In the genomic region with DNA sequence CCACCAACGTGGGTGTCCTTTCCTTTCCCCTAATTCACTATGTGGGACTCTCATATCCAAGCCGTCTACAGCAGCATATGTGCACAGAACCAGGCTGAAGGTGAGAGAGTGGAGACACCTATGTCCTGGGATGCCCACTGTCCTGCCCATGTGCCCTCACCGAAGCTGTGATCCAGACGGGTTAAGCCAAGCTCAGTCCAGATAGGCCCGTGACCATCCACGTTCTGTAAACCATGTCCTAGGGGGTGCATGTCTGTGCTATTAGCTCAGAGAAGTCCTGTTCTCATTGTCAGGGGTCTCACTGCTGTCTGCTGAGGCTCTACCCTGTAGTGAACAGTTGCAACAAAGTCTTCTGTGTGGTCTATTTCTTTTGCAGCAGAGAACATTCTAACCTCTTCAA, we compare ENCODE assay signal across 20 mouse cellular contexts. TPM values are rescaled to one million over a fixed set of nuclear protein-coding genes. Genes with fewer than 3 reads are reported as not detected.
DNase-seq lines count a peak whose midpoint lies in the region; TF ChIP-seq lines count a peak whose summit lies in the region.
"Had no signal": no experiment of that assay in that cellular context is flagged by ENCODE, and none has a peak within 500 bp of the region (broad histone marks: within the 10 kb centered on the region; RNA-seq: fewer than 3 reads in every experiment).

No protein-coding gene starts in this region.

- 85% methylated on average over 6 of the region's 6 CpGs for WGBS in heart, adult 2 months
- 93% methylated on average over 6 of the region's 6 CpGs for WGBS in liver, adult 2 months

- H3K9ac ChIP-seq in heart, adult 2 months (ENCODE audit: low read depth, low read length): no peak overlapping the region
- no peak overlapping the region for H3K9ac ChIP-seq in liver, adult 2 months (ENCODE audit: low read depth, low read length)
- H3K9ac ChIP-seq: embryonic facial prominence, embryonic 12.5 days; forebrain, embryonic 15.5 days; heart, embryonic 12.5 days; hindbrain, embryonic 15.5 days had no signal

- no peak for TF ChIP-seq POLR2A in heart, adult 2 months (IDR thresholded peaks at IDR 0.05; ENCODE audit: insufficient read depth, low read depth, low read length)
- TF ChIP-seq POLR2A in liver, adult 2 months (IDR thresholded peaks at IDR 0.05; ENCODE audit: extremely low read depth, insufficient read depth, low read length): no peak

- TF ChIP-seq CTCF in heart, adult 2 months (IDR thresholded peaks at IDR 0.05): no peak
- no peak for TF ChIP-seq CTCF in liver, adult 2 months (IDR thresholded peaks at IDR 0.05; ENCODE audit: low read depth, low read length)

- H3K79me2 ChIP-seq in heart, adult 2 months (replicated peaks; ENCODE audit: control insufficient read depth, insufficient read depth, low read length): no peaks in the 10 kb centered on the region; the same call in 1 of the 2 replicates
- H3K79me2 ChIP-seq in liver, adult 2 months (ENCODE audit: control insufficient read depth, insufficient read depth, low read length): peaks cover 15% of the 10 kb centered on the region; the same call in 1 of the 2 replicates

- no peak for DNase-seq in heart, adult 2 months
- DNase-seq in heart, postnatal 36 days: no peak
- DNase-seq in liver, adult 2 months (ENCODE audit: extremely low read depth, low read depth, low spot score): no peak
- DNase-seq in liver (no peak), adipocyte (ENCODE audit: low spot score) (no peak)
- DNase-seq in thymus, postnatal 4 days: peak; percentile 1
- DNase-seq in thymus, postnatal 25 days: no peak
- DNase-seq: adrenal gland, adult 8-10 months; cerebellum, postnatal 10 days; embryo, embryonic 11 days had no signal

- peaks cover 20% of the 10 kb centered on the region for H3K4me1 ChIP-seq in heart, adult 2 months (ENCODE audit: control insufficient read depth, insufficient read depth, low read length)
- H3K4me1 ChIP-seq in liver, adult 2 months (ENCODE audit: control insufficient read depth, insufficient read depth, low read length): peaks cover 59% of the 10 kb centered on the region
- H3K4me1 ChIP-seq: embryonic facial prominence, embryonic 12.5 days; forebrain, embryonic 15.5 days; hindbrain, embryonic 15.5 days had no signal

- no peaks in the 10 kb centered on the region for H3K27me3 ChIP-seq in heart, adult 2 months (ENCODE audit: control insufficient read depth, insufficient read depth, low read length)
- H3K27me3 ChIP-seq in liver, adult 2 months (ENCODE audit: control insufficient read depth, insufficient read depth, low read length): no peaks in the 10 kb centered on the region
- H3K27me3 ChIP-seq: embryonic facial prominence, embryonic 12.5 days; forebrain, embryonic 15.5 days; heart, embryonic 12.5 days; hindbrain, embryonic 15.5 days had no signal

- no peak overlapping the region for H3K4me3 ChIP-seq in heart, adult 2 months
- H3K4me3 ChIP-seq in liver, adult 2 months (ENCODE audit: insufficient read depth, low read depth, low read length): no peak overlapping the region
- H3K4me3 ChIP-seq: embryonic facial prominence, embryonic 12.5 days; forebrain, embryonic 15.5 days; heart, embryonic 12.5 days; hindbrain, embryonic 15.5 days had no signal

- no peak for TF ChIP-seq EP300 in heart, adult 2 months (IDR thresholded peaks at IDR 0.05; ENCODE audit: insufficient read depth, low read depth, low read length)

- intact Hi-C loops in heart, adult 2 months (cut with DNase I): loop anchor here (2.0 kb wide), 1 partner anchor 13 kb away; the partner anchor contains the start of gene Ephx1
- intact Hi-C loops in heart, postnatal 36 days (cut with DNase I): no loop called here

- peak overlapping the region; percentile 22 for H3K27ac ChIP-seq in heart, adult 2 months
- peak overlapping the region; percentile 37 for H3K27ac ChIP-seq in liver, adult 2 months (replicated peaks; ENCODE audit: insufficient read depth, low read depth, low read length)
- H3K27ac ChIP-seq: embryonic facial prominence, embryonic 12.5 days; forebrain, embryonic 15.5 days; hindbrain, embryonic 15.5 days had no signal

- no peaks in the 10 kb centered on the region for H3K36me3 ChIP-seq in heart, adult 2 months (ENCODE audit: control insufficient read depth, insufficient read depth, low read length)
- peaks cover 3% of the 10 kb centered on the region; the same call in 1 of the 2 replicates for H3K36me3 ChIP-seq in liver, adult 2 months (ENCODE audit: control insufficient read depth, insufficient read depth, low read length)
- H3K36me3 ChIP-seq: embryonic facial prominence, embryonic 12.5 days; forebrain, embryonic 15.5 days; heart, embryonic 12.5 days; hindbrain, embryonic 15.5 days had no signal

RNA-seq across cellular contexts. Expression of gene Ephx1, which starts 12.9 kb away (rescaled TPM):
- 10 to 100 TPM; 29.8 to 40.4 TPM for total RNA-seq in heart, adult 2 months (2021)
- polyA plus RNA-seq in heart, adult 2 months (2012; rRNA removed): 41.1 and 45.1 TPM in 2 replicates
- total RNA-seq in heart, postnatal 36 days (2021): 10 to 100 TPM; 35.4 to 41.5 TPM
- 220 and 428 TPM in 2 replicates for total RNA-seq in liver, adult 2 months (2014; rRNA removed)
- 287 and 304 TPM in 2 replicates for polyA plus RNA-seq in liver, adult 2 months (2012; rRNA removed)

RNA-seq across cellular contexts. Expression of gene 9130409I23Rik, which starts 43.2 kb away (rescaled TPM):
- not detected for total RNA-seq in heart, adult 2 months (2021)
- polyA plus RNA-seq in heart, adult 2 months (2012; rRNA removed): not detected in 2 replicates
- not detected for total RNA-seq in heart, postnatal 36 days (2021)
- total RNA-seq in liver, adult 2 months (2014; rRNA removed): 11.2 and 23.4 TPM in 2 replicates
- 3.8 and 4.2 TPM in 2 replicates for polyA plus RNA-seq in liver, adult 2 months (2012; rRNA removed)
- total RNA-seq: adrenal gland, adult 8-10 months; adrenal gland, postnatal 36 days; ES-E14; gastrocnemius, postnatal 14 days; heart, postnatal 25 days had no signal
- polyA plus RNA-seq: embryonic facial prominence, embryonic 12.5 days; gonadal fat pad, adult 2 months; heart, embryonic 12.5 days; hindbrain, embryonic 11.5 days; hindbrain, embryonic 15.5 days had no signal

Comparison
In these comparisons a context has a peak if more than half of its experiments do, and no peak if none do; other contexts are left out.
1. RNA of gene 9130409I23Rik, which starts 43.2 kb away (total RNA-seq): 11.2 to 23.4 TPM in liver, adult 2 months; not detected in heart, adult 2 months and not detected in heart, postnatal 36 days; every median in the first group is over 10 times any median in the second.